Mouse (Mus musculus) midbrain, embryonic 15.5 days (tissue): ENCODE data around the gene Fmo2. TPM values are rescaled to one million over a fixed set of nuclear protein-coding genes. Genes with fewer than 3 reads are reported as not detected.

Experiments
- ATAC-seq: fragments of 200-750 bp; cut with Nextera tagmentation; replicated peaks from 2 replicates; pipeline ENCODE4 v1.8.0; 2017; ENCODE audit warnings: moderate TSS enrichment
- H3K27ac ChIP-seq: fragments of 300-500 bp; sonication (generic); 2 replicates; pipeline ENCODE4 v1.5.1; 2015; ENCODE audit warnings: mild to moderate bottlenecking, inconsistent platforms
- H3K27me3 ChIP-seq: fragments of 300-500 bp; sonication (generic); replicated peaks from 2 replicates; pipeline ENCODE4 v1.6.1; 2015; ENCODE audit warnings: inconsistent platforms
- H3K36me3 ChIP-seq: fragments of 300-500 bp; sonication (generic); replicated peaks from 2 replicates; pipeline ENCODE4 v1.6.1; 2015; ENCODE audit warnings: inconsistent platforms
- H3K4me1 ChIP-seq: fragments of 300-500 bp; sonication (generic); 2 replicates; pipeline ENCODE4 v1.6.1; 2015; ENCODE audit warnings: inconsistent platforms
- H3K4me2 ChIP-seq: fragments of 300-500 bp; sonication (generic); 2 replicates; pipeline ENCODE4 v1.6.1; 2015; ENCODE audit warnings: inconsistent platforms, mild to moderate bottlenecking, moderate library complexity
- H3K4me3 ChIP-seq: fragments of 300-500 bp; sonication (generic); 2 replicates; pipeline ENCODE4 v1.5.1; 2015; ENCODE audit warnings: mild to moderate bottlenecking, inconsistent platforms
- H3K9ac ChIP-seq: fragments of 300-500 bp; sonication (generic); 2 replicates; pipeline ENCODE4 v1.6.1; 2015; ENCODE audit warnings: mild to moderate bottlenecking, inconsistent platforms
- H3K9me3 ChIP-seq: fragments of 300-500 bp; sonication (generic); 2 replicates; pipeline ENCODE4 v1.6.1; 2016; ENCODE audit warnings: inconsistent platforms
- WGBS: fragments of 180-500 bp; shearing (Covaris S2); methylation state at CpG from one replicate; pipeline ENCODE4 v1.1.7; 2015; ENCODE audit warnings: mixed read lengths; 5-methylcytosine and 5-hydroxymethylcytosine counted together
- polyA plus RNA-seq: library from polyadenylated mRNA; unstranded; fragments of >200 nt; fragmentation: Nextera tagmentation; extraction: Ambion mirVana; gene quantifications from 2 replicates; pipeline ENCODE4 v1.2.1, GENCODE M21; 2015

Fmo2 gene
- polyA plus RNA-seq, result 0.22 TPM in 1 of 2 replicates, not detected in the other

- Histone ChIP-seq H3K4me3 (no peak within 1 kb of the TSS), H3K36me3 (no peaks in the 10 kb centered on the region), H3K27ac (no peak within 1 kb of the TSS), H3K4me2 (no peak within 1 kb of the TSS), H3K9me3 (no peaks in the 10 kb centered on the region), H3K27me3 (no peaks in the 10 kb centered on the region), H3K4me1 (no peaks in the 10 kb centered on the region), H3K9ac (no peak within 1 kb of the TSS)
- ATAC-seq, result no peak
- 62% methylated on average over 14 of the region's 14 CpGs for WGBS
Measured at GRCm38 (mm10) chr1:162897838-162898811, at the start of gene Fmo2. TSS of gene Fmo2 (minus strand) at chr1:162898726.

GRCm38 (mm10) chr1:162947934-162948333 lies 49.4 kb upstream of the Fmo2 start:
- 69% methylated on average over 6 of the region's 6 CpGs for WGBS
- Histone ChIP-seq H3K36me3 (no peaks in the 10 kb centered on the region), H3K4me2 (no peak overlapping the region), H3K4me3 (no peak overlapping the region), H3K27ac (no peak overlapping the region), H3K9me3 (no peaks in the 10 kb centered on the region), H3K27me3 (no peaks in the 10 kb centered on the region), H3K9ac (no peak overlapping the region), H3K4me1 (peaks cover 3% of the 10 kb centered on the region; the same call in 1 of the 2 replicates)
- ATAC-seq, result peak; percentile 71; the same call in 1 of the 2 replicates

GRCm38 (mm10) chr1:162946837-162947558 lies 48.5 kb upstream of the Fmo2 start:
- Histone ChIP-seq H3K27me3 (no peaks in the 10 kb centered on the region), H3K27ac (no peak overlapping the region), H3K4me3 (no peak overlapping the region), H3K4me2 (no peak overlapping the region), H3K9me3 (no peaks in the 10 kb centered on the region), H3K4me1 (peaks cover 3% of the 10 kb centered on the region; the same call in 1 of the 2 replicates), H3K9ac (no peak overlapping the region), H3K36me3 (no peaks in the 10 kb centered on the region)
- ATAC-seq, result no peak; the same call in 1 of the 2 replicates
- WGBS, result 71% methylated on average over 4 of the region's 4 CpGs

DNA sequence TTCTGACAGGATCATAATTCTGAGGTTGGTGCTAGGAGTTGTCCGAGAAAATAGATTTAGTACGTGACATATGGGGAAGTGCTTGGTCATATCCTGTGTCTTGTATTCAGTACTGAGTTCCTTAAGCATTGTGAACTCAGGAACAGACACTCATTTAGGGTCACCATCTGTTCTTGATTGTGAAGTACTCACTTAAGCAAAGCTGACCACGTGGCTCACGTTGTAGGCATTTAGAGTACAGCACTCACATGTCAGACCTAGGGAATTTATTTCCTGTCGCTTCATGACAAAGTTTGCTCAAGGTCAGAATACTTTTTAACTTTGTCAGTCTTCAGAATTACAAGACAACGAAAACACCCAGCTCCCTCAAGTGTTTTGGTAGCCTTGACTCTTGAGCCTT lies 45.2 kb upstream of the Fmo2 start:
- Histone ChIP-seq H3K9ac (no peak overlapping the region), H3K9me3 (no peaks in the 10 kb centered on the region), H3K36me3 (no peaks in the 10 kb centered on the region), H3K4me3 (no peak overlapping the region), H3K4me1 (peaks cover 3% of the 10 kb centered on the region; the same call in 1 of the 2 replicates), H3K27me3 (no peaks in the 10 kb centered on the region), H3K4me2 (no peak overlapping the region), H3K27ac (no peak overlapping the region)
- no peak for ATAC-seq
- WGBS, result 79% methylated on average over 6 of the region's 6 CpGs

- ATAC-seq, result no peak
Measured at GRCm38 (mm10) chr1:162938696-162939351, 40.3 kb upstream of the Fmo2 start.

DNA sequence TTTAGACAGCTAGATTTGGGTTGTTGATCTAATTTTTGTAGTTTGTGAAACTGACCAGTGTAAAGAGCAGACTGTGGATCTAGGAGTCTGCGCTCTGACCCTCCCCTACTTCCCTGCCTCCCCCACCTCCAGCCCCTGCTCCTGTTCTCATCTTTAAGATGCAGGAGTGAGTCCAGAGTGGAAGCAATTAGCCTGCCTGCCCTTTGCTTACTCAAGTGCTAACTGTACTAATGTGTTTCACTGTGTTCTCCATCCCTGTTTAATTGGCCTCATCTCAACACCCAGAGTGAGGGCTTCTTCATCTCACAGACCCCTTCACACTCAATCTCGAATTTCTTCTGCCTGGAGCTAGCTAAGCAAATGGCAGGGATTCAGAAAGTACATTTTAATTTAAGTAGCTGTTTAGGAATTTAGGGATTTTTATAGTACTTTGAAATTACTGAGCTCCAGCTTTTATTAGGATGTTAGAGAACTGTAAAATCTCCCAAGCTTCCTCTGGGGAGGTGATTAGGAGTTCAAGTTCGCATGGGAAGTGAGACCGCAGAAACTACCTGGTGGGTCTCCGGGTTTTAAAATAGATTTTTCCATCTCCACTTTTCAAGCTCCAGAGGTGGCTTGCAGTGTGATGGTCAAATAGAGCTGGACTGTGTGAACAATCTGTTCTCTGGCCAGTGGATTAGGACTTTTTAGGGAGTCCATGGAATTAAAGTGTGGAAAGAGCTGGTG lies 39.6 kb upstream of the Fmo2 start:
- no peak overlapping the region for H3K27ac ChIP-seq
- 75% methylated on average over 5 of the region's 5 CpGs for WGBS
- H3K36me3 ChIP-seq, result no peaks in the 10 kb centered on the region

More at GRCm38 (mm10) chr1:162938696-162939351, 40.3 kb upstream of the Fmo2 start:
- Histone ChIP-seq H3K4me2 (no peak overlapping the region), H3K27ac (no peak overlapping the region), H3K9ac (no peak overlapping the region), H3K27me3 (no peaks in the 10 kb centered on the region), H3K4me1 (no peaks in the 10 kb centered on the region), H3K4me3 (no peak overlapping the region), H3K9me3 (no peaks in the 10 kb centered on the region), H3K36me3 (no peaks in the 10 kb centered on the region)
- whole genome bisulfite sequencing, result 90% methylated on average over 4 of the region's 4 CpGs

DNA sequence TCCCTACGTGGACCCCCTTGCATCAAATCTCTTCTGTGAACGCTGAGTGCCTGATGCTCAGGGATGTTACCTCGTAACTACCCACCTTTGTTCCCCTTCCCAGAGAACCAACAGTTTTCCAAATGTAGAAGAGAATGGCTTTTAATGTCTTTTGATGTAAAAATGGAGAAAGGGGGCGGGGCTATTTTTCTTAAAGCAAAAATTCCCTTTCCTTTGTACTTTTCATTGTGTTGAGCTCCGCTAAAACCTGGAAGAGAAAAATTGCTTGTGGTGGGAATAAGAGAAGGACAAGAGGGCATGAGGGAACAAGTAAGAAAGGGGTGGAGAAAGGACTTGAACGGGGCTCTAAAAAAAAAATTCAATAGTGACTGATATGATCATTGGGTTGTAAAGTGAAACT lies 38.9 kb upstream of the Fmo2 start, which contains the start of gene Fmo6:
Fmo6 (minus strand) TSS at position 101 of the 400 bp plus-strand sequence.
- Histone ChIP-seq H3K27ac (no peak within 1 kb of the TSS), H3K36me3 (no peaks in the 10 kb centered on the region), H3K4me1 (no peaks in the 10 kb centered on the region), H3K9ac (no peak within 1 kb of the TSS), H3K4me3 (no peak within 1 kb of the TSS), H3K9me3 (no peaks in the 10 kb centered on the region), H3K4me2 (no peak within 1 kb of the TSS), H3K27me3 (no peaks in the 10 kb centered on the region)
- no peak for ATAC-seq
- WGBS, result 90% methylated on average over 6 of the region's 6 CpGs

More for the DNA sequence above, 39.6 kb upstream of the Fmo2 start:
- Histone ChIP-seq H3K4me3 (no peak overlapping the region), H3K4me2 (no peak overlapping the region), H3K27me3 (no peaks in the 10 kb centered on the region), H3K9ac (no peak overlapping the region), H3K9me3 (no peaks in the 10 kb centered on the region), H3K4me1 (no peaks in the 10 kb centered on the region)
- ATAC-seq, result no peak

DNA sequence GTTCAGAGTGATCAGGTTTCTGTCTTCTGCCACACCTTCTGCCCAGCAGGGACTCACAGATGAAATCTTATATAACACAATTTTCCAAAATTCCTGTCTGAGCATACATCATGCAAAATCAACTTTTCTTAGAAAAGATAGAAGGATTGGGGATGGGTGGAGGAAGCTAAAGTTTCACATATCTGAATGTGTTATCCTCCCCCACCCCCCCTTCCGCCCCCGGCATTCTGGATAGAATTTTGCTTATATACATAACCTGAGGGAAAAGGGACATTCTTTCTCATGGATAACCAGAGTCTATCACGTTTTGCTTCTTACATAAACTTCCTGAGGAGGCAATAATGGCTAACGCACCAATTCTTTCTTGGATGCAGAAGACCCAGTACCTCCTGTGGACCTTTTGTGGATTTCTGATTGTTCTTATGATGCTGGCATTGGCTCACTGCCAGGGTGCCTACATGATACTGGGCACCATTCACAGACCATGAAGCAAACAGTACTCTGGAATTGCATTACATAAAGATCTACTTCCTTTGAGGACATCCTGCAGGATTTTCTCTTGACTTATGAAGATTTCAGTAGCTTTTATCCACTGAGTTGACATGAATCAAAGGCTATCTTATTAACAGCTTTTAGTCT lies 36.0 kb upstream of the Fmo2 start:
- no peak for ATAC-seq
- Histone ChIP-seq H3K9ac (no peak overlapping the region), H3K36me3 (no peaks in the 10 kb centered on the region), H3K4me1 (no peaks in the 10 kb centered on the region), H3K9me3 (no peaks in the 10 kb centered on the region), H3K4me3 (no peak overlapping the region), H3K27me3 (no peaks in the 10 kb centered on the region), H3K27ac (no peak overlapping the region), H3K4me2 (no peak overlapping the region)
- 83% methylated on average over 4 of the region's 4 CpGs for WGBS

DNA sequence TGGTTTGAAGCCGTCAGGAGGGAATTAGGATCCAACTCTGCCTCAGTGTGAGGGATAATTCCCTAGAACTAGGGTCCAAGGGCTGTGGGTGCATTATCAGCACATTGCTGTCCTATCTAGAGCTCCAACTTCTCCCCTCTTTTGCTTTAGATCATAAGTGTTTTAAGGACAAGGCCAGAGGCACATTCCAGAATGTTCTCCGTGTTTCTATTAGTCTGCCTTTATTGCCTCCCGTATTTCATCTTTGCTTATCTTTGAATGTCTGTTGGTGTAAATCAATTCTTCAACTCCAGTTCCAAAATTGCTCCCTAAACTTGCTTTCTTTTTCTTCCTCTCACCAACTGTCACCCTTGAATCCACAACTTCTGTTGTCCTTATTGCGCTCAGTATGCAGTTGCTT lies 33.9 kb upstream of the Fmo2 start:
- 89% methylated on average over 4 of the region's 4 CpGs for WGBS
- no peak overlapping the region for H3K9ac ChIP-seq
- no peaks in the 10 kb centered on the region for H3K4me1 ChIP-seq
- H3K4me2 ChIP-seq, result no peak overlapping the region
- no peaks in the 10 kb centered on the region for H3K36me3 ChIP-seq
- no peak for ATAC-seq
- H3K4me3 ChIP-seq, result no peak overlapping the region
- H3K27ac ChIP-seq, result no peak overlapping the region
- H3K27me3 ChIP-seq, result no peaks in the 10 kb centered on the region
- H3K9me3 ChIP-seq, result no peaks in the 10 kb centered on the region

DNA sequence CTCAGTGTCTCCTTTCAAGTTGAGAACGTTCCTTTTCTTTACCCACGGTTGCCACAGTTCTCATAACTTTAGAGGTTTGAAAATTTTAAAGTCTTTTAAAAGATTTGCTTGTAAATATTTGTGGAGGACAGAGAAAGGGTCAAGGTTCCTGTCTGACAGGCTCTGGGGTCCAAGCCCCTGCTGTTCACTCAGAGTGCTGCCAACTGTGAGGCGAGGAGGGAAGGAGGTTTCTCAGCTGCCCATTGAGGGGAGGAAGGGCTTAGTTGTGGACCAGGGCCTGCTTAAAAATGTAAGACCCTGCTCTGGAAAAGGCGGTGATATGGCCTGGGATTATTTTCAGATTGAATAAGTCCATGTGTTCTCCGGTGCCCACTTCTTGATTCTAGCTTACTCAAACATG lies 33.4 kb upstream of the Fmo2 start:
- Histone ChIP-seq H3K4me1 (no peaks in the 10 kb centered on the region), H3K9me3 (no peaks in the 10 kb centered on the region), H3K27ac (no peak overlapping the region), H3K9ac (no peak overlapping the region), H3K36me3 (no peaks in the 10 kb centered on the region), H3K4me3 (no peak overlapping the region), H3K27me3 (no peaks in the 10 kb centered on the region), H3K4me2 (no peak overlapping the region)
- ATAC-seq, result no peak
- 84% methylated on average over 5 of the region's 5 CpGs for WGBS

- no peak for ATAC-seq
- H3K36me3 ChIP-seq, result no peaks in the 10 kb centered on the region
- no peak overlapping the region for H3K9ac ChIP-seq
- no peak overlapping the region for H3K27ac ChIP-seq
- no peaks in the 10 kb centered on the region for H3K27me3 ChIP-seq
- no peak overlapping the region for H3K4me3 ChIP-seq
- H3K4me2 ChIP-seq, result no peak overlapping the region
- no peaks in the 10 kb centered on the region for H3K4me1 ChIP-seq
- H3K9me3 ChIP-seq, result no peaks in the 10 kb centered on the region
- WGBS, result 83% methylated on average over 4 of the region's 4 CpGs
Measured at GRCm38 (mm10) chr1:162931310-162931875, 32.9 kb upstream of the Fmo2 start.
